Mouse (Mus musculus) cerebellum, adult 2 months (tissue): ENCODE data around the gene Nsun2.

Experiments used
- CTCF ChIP-seq: fragments of 200-500 bp; IDR thresholded peaks from 2 replicates; pipeline ENCODE4 v1.5.1; 2011; ENCODE audit warnings: low read depth, mild to moderate bottlenecking, control low read depth, low read length, moderate library complexity, borderline replicate concordance; ENCODE audit not compliant: insufficient read depth
- POLR2A ChIP-seq: fragments of 200-500 bp; IDR thresholded peaks from 2 replicates; pipeline ENCODE4 v1.6.1; 2011; ENCODE audit warnings: low read length, control low read depth, borderline replicate concordance; ENCODE audit not compliant: insufficient read depth

GRCm38 (mm10) chr13:69672565-69672964, 139.0 kb downstream of the Nsun2 start:
- TF ChIP-seq CTCF, result no peak
- TF ChIP-seq POLR2A, result no peak
